15 mouse cellular contexts compared by ENCODE assay signal in the genomic region with DNA sequence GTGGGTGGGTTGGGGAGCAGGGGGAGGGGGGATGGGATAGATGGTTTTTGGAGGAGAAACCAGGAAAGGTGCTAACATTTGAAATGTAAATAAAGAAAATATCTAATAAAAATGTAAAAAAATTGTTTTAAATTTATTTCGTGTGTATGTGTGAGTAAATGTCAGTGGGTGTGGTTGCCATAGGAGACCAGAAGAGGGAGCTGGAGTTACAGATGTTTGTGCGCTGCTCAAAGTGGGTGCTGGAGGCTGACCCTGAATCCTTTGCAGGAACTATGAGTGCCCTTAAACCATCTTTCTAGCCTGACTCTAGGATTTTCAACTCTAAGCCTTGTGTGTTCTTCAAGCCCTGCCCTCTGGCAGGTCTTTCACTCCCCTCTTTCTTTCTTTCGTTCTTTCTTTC. TPM values are rescaled to one million over a fixed set of nuclear protein-coding genes. Genes with fewer than 3 reads are reported as not detected.
DNase-seq lines count a peak whose midpoint lies in the region; ATAC-seq and TF ChIP-seq lines count a peak whose summit lies in the region.
"Had no signal": no experiment of that assay in that cellular context is flagged by ENCODE, and none has a peak within 500 bp of the region (broad histone marks: within the 10 kb centered on the region; RNA-seq: fewer than 3 reads in every experiment).

No protein-coding gene starts in this region.

- peak; percentile 51 for TF ChIP-seq CTCF in lung, postnatal 0 days (IDR thresholded peaks at IDR 0.05)
- 0 out of 2 replicates have a peak, but pooled peaks have one; percentile 9 for TF ChIP-seq CTCF in brain, embryonic 14.5 days (IDR thresholded peaks at IDR 0.05; ENCODE audit: borderline replicate concordance, extremely low read depth, insufficient read depth, insufficient read length)
- TF ChIP-seq CTCF in stomach, postnatal 0 days (IDR thresholded peaks at IDR 0.05; ENCODE audit: low read depth): peak; percentile 47
- TF ChIP-seq CTCF in forebrain, postnatal 0 days (IDR thresholded peaks at IDR 0.05; ENCODE audit: low read depth): no peak

- WGBS in embryonic facial prominence, embryonic 11.5 days: 69% methylated on average over 3 of the region's 3 CpGs
- 64% methylated on average over 3 of the region's 3 CpGs for WGBS in embryonic facial prominence, embryonic 10.5 days
- 75% methylated on average over 3 of the region's 3 CpGs for WGBS in lung, postnatal 0 days
- WGBS in stomach, postnatal 0 days: 69% methylated on average over 3 of the region's 3 CpGs
- 68% methylated on average over 3 of the region's 3 CpGs for WGBS in forebrain, postnatal 0 days

- H3K27ac ChIP-seq in embryonic facial prominence, embryonic 11.5 days (replicated peaks; ENCODE audit: low read depth, low read length): no peak overlapping the region
- no peak overlapping the region for H3K27ac ChIP-seq in embryonic facial prominence, embryonic 10.5 days (replicated peaks)
- no peak overlapping the region for H3K27ac ChIP-seq in lung, postnatal 0 days (ENCODE audit: low read length)
- no peak overlapping the region for H3K27ac ChIP-seq in stomach, postnatal 0 days (replicated peaks)
- H3K27ac ChIP-seq in forebrain, postnatal 0 days (ENCODE audit: low read depth, low read length): no peak overlapping the region
- H3K27ac ChIP-seq: heart, embryonic 10.5 days; hindbrain, embryonic 12.5 days; limb, embryonic 13.5 days; stomach, embryonic 15.5 days had no signal

- H3K4me3 ChIP-seq in embryonic facial prominence, embryonic 11.5 days (ENCODE audit: low read depth, low read length): no peak overlapping the region
- H3K4me3 ChIP-seq in embryonic facial prominence, embryonic 10.5 days: no peak overlapping the region
- H3K4me3 ChIP-seq in lung, postnatal 0 days (ENCODE audit: low read depth, low read length): no peak overlapping the region
- no peak overlapping the region for H3K4me3 ChIP-seq in stomach, postnatal 0 days (ENCODE audit: low read depth, low read length)
- H3K4me3 ChIP-seq in forebrain, postnatal 0 days (ENCODE audit: low read depth, low read length): no peak overlapping the region
- H3K4me3 ChIP-seq: erythroblast, embryonic 14.5 days; heart, embryonic 10.5 days; hindbrain, embryonic 12.5 days; limb, embryonic 13.5 days; stomach, embryonic 15.5 days had no signal

- no peak for ATAC-seq in embryonic facial prominence, embryonic 11.5 days (replicated peaks; ENCODE audit: insufficient number of reproducible peaks, low FRiP score, low TSS enrichment, low read depth)
- ATAC-seq in lung, postnatal 0 days: no peak
- ATAC-seq in stomach, postnatal 0 days (ENCODE audit: low FRiP score, low TSS enrichment): no peak
- no peak for ATAC-seq in forebrain, postnatal 0 days

- no peak overlapping the region for H3K9ac ChIP-seq in embryonic facial prominence, embryonic 11.5 days (replicated peaks; ENCODE audit: low read length)
- no peak overlapping the region for H3K9ac ChIP-seq in lung, postnatal 0 days (replicated peaks; ENCODE audit: low read depth)
- no peak overlapping the region for H3K9ac ChIP-seq in stomach, postnatal 0 days (ENCODE audit: low read length)
- no peak overlapping the region for H3K9ac ChIP-seq in forebrain, postnatal 0 days
- H3K9ac ChIP-seq: hindbrain, embryonic 12.5 days; limb, embryonic 13.5 days; stomach, embryonic 15.5 days had no signal

- no peaks in the 10 kb centered on the region for H3K4me1 ChIP-seq in embryonic facial prominence, embryonic 11.5 days (ENCODE audit: control insufficient read depth, insufficient read depth, low read length)
- no peaks in the 10 kb centered on the region for H3K4me1 ChIP-seq in embryonic facial prominence, embryonic 10.5 days
- H3K4me1 ChIP-seq in lung, postnatal 0 days (ENCODE audit: insufficient read depth, low read depth, low read length): no peaks in the 10 kb centered on the region
- no peaks in the 10 kb centered on the region for H3K4me1 ChIP-seq in stomach, postnatal 0 days (replicated peaks; ENCODE audit: control insufficient read depth, insufficient read depth)
- H3K4me1 ChIP-seq in forebrain, postnatal 0 days (ENCODE audit: insufficient read depth): no peaks in the 10 kb centered on the region
- H3K4me1 ChIP-seq: heart, embryonic 10.5 days; hindbrain, embryonic 12.5 days; limb, embryonic 13.5 days; stomach, embryonic 15.5 days had no signal

- H3K9me3 ChIP-seq in embryonic facial prominence, embryonic 11.5 days (replicated peaks; ENCODE audit: control insufficient read depth, low read length): no peaks in the 10 kb centered on the region
- no peaks in the 10 kb centered on the region for H3K9me3 ChIP-seq in embryonic facial prominence, embryonic 10.5 days
- no peaks in the 10 kb centered on the region for H3K9me3 ChIP-seq in lung, postnatal 0 days (ENCODE audit: low read length)
- no peaks in the 10 kb centered on the region for H3K9me3 ChIP-seq in stomach, postnatal 0 days (ENCODE audit: control insufficient read depth, low read length)
- H3K9me3 ChIP-seq in forebrain, postnatal 0 days (ENCODE audit: low read length): no peaks in the 10 kb centered on the region
- H3K9me3 ChIP-seq: heart, embryonic 10.5 days; hindbrain, embryonic 12.5 days; limb, embryonic 13.5 days; stomach, embryonic 15.5 days had no signal

- DNase-seq in embryonic facial prominence, embryonic 11.5 days (ENCODE audit: low spot score): peak; percentile 6
- no peak for DNase-seq in embryonic facial prominence, embryonic 10.5 days (ENCODE audit: low spot score)
- DNase-seq in lung, postnatal 0 days (ENCODE audit: low spot score): no peak
- DNase-seq in lung, postnatal 10 days: no peak
- no peak for DNase-seq in brain, embryonic 14.5 days (ENCODE audit: low read depth)
- DNase-seq in stomach, postnatal 0 days (ENCODE audit: low spot score): no peak
- DNase-seq in forebrain, postnatal 0 days: no peak
- DNase-seq in MN1 (ENCODE audit: low spot score): no peak
- DNase-seq: cerebellum, postnatal 36 days; layer of hippocampus, adult 9-11 months had no signal

- H3K36me3 ChIP-seq in embryonic facial prominence, embryonic 11.5 days (replicated peaks; ENCODE audit: control insufficient read depth, insufficient read depth, low read depth, low read length): no peaks in the 10 kb centered on the region
- no peaks in the 10 kb centered on the region for H3K36me3 ChIP-seq in embryonic facial prominence, embryonic 10.5 days (replicated peaks)
- no peaks in the 10 kb centered on the region for H3K36me3 ChIP-seq in lung, postnatal 0 days (ENCODE audit: insufficient read depth, low read length)
- H3K36me3 ChIP-seq in stomach, postnatal 0 days (ENCODE audit: control insufficient read depth, insufficient read depth, low read length): no peaks in the 10 kb centered on the region
- no peaks in the 10 kb centered on the region for H3K36me3 ChIP-seq in forebrain, postnatal 0 days (ENCODE audit: insufficient read depth)
- H3K36me3 ChIP-seq: heart, embryonic 10.5 days; hindbrain, embryonic 12.5 days; limb, embryonic 13.5 days; stomach, embryonic 15.5 days had no signal

- no peak for TF ChIP-seq EP300 in lung, postnatal 0 days (IDR thresholded peaks at IDR 0.05)
- no peak for TF ChIP-seq EP300 in stomach, postnatal 0 days (optimal IDR thresholded peaks at IDR 0.05)

- no peaks in the 10 kb centered on the region for H3K27me3 ChIP-seq in embryonic facial prominence, embryonic 11.5 days (ENCODE audit: control insufficient read depth, insufficient read depth, low read length)
- no peaks in the 10 kb centered on the region for H3K27me3 ChIP-seq in embryonic facial prominence, embryonic 10.5 days (replicated peaks; ENCODE audit: low read depth, poor library complexity, severe bottlenecking)
- no peaks in the 10 kb centered on the region for H3K27me3 ChIP-seq in lung, postnatal 0 days (replicated peaks; ENCODE audit: insufficient read depth, low read length)
- H3K27me3 ChIP-seq in stomach, postnatal 0 days (ENCODE audit: control insufficient read depth, insufficient read depth, low read length): no peaks in the 10 kb centered on the region
- no peaks in the 10 kb centered on the region for H3K27me3 ChIP-seq in forebrain, postnatal 0 days (ENCODE audit: insufficient read depth, low read length)
- H3K27me3 ChIP-seq: hindbrain, embryonic 12.5 days; limb, embryonic 13.5 days; stomach, embryonic 15.5 days had no signal

- no peak overlapping the region for H3K4me2 ChIP-seq in embryonic facial prominence, embryonic 11.5 days (ENCODE audit: low read depth, low read length)
- no peak overlapping the region for H3K4me2 ChIP-seq in lung, postnatal 0 days (replicated peaks; ENCODE audit: low read depth, low read length)
- H3K4me2 ChIP-seq in stomach, postnatal 0 days (replicated peaks; ENCODE audit: low read depth): no peak overlapping the region
- no peak overlapping the region for H3K4me2 ChIP-seq in forebrain, postnatal 0 days (ENCODE audit: low read depth)
- H3K4me2 ChIP-seq: hindbrain, embryonic 12.5 days; limb, embryonic 13.5 days; stomach, embryonic 15.5 days had no signal

- TF ChIP-seq POLR2A in brain, embryonic 14.5 days (IDR thresholded peaks at IDR 0.05; ENCODE audit: borderline replicate concordance, extremely low read depth, insufficient read depth, insufficient read length, poor library complexity, severe bottlenecking): no peak

RNA-seq across cellular contexts. Expression of a gene that starts 16.6 kb away (rescaled TPM):
- 0.53 and 0.63 TPM in 2 replicates for polyA plus RNA-seq in embryonic facial prominence, embryonic 11.5 days (2014; fragmentation: Nextera tagmentation; extraction: Ambion mirVana)
- polyA plus RNA-seq in embryonic facial prominence, embryonic 10.5 days (2016; fragmentation: Nextera tagmentation; extraction: Ambion mirVana): 0.71 and 1.0 TPM in 2 replicates
- 3.9 and 4.0 TPM in 2 replicates for polyA plus RNA-seq in lung, postnatal 0 days (2015; fragmentation: Nextera tagmentation; extraction: Ambion mirVana)
- 0.34 TPM in 2 replicates for polyA plus RNA-seq in brain, embryonic 14.5 days (2012; rRNA removed)
- polyA plus RNA-seq in stomach, postnatal 0 days (2015; fragmentation: Nextera tagmentation; extraction: Ambion mirVana): 9.8 and 11.9 TPM in 2 replicates
- 0.23 TPM in 1 of 2 replicates, not detected in the other for total RNA-seq in forebrain, postnatal 0 days (2014; rRNA removed)
- 0.18 and 0.23 TPM in 2 replicates for polyA plus RNA-seq in forebrain, postnatal 0 days (2015; fragmentation: Nextera tagmentation; extraction: Ambion mirVana)
- polyA plus RNA-seq: erythroblast, embryonic 14.5 days had no signal

RNA-seq across cellular contexts. Expression of a gene that starts 20.3 kb away (rescaled TPM):
- 39.2 and 41.2 TPM in 2 replicates for polyA plus RNA-seq in embryonic facial prominence, embryonic 11.5 days (2014; fragmentation: Nextera tagmentation; extraction: Ambion mirVana)
- polyA plus RNA-seq in embryonic facial prominence, embryonic 10.5 days (2016; fragmentation: Nextera tagmentation; extraction: Ambion mirVana): 63.6 and 65.7 TPM in 2 replicates
- 19.1 and 21.9 TPM in 2 replicates for polyA plus RNA-seq in lung, postnatal 0 days (2015; fragmentation: Nextera tagmentation; extraction: Ambion mirVana)
- 29.5 and 31.6 TPM in 2 replicates for polyA plus RNA-seq in brain, embryonic 14.5 days (2012; rRNA removed)
- 20.9 and 21.4 TPM in 2 replicates for polyA plus RNA-seq in stomach, postnatal 0 days (2015; fragmentation: Nextera tagmentation; extraction: Ambion mirVana)
- total RNA-seq in forebrain, postnatal 0 days (2014; rRNA removed): 17.0 and 28.6 TPM in 2 replicates
- polyA plus RNA-seq in forebrain, postnatal 0 days (2015; fragmentation: Nextera tagmentation; extraction: Ambion mirVana): 15.4 and 20.4 TPM in 2 replicates

RNA-seq across cellular contexts. Expression of a gene that starts 20.3 kb away (rescaled TPM):
- polyA plus RNA-seq in embryonic facial prominence, embryonic 11.5 days (2014; fragmentation: Nextera tagmentation; extraction: Ambion mirVana): not detected in 2 replicates
- polyA plus RNA-seq in embryonic facial prominence, embryonic 10.5 days (2016; fragmentation: Nextera tagmentation; extraction: Ambion mirVana): 0.52 TPM in 1 of 2 replicates, not detected in the other
- 1.6 and 2.5 TPM in 2 replicates for polyA plus RNA-seq in lung, postnatal 0 days (2015; fragmentation: Nextera tagmentation; extraction: Ambion mirVana)
- not detected in 2 replicates for polyA plus RNA-seq in brain, embryonic 14.5 days (2012; rRNA removed)
- 2.4 and 2.5 TPM in 2 replicates for polyA plus RNA-seq in stomach, postnatal 0 days (2015; fragmentation: Nextera tagmentation; extraction: Ambion mirVana)
- not detected in 2 replicates for total RNA-seq in forebrain, postnatal 0 days (2014; rRNA removed)
- 0.84 and 2.3 TPM in 2 replicates for polyA plus RNA-seq in forebrain, postnatal 0 days (2015; fragmentation: Nextera tagmentation; extraction: Ambion mirVana)
- polyA plus RNA-seq: heart, embryonic 10.5 days; limb, embryonic 13.5 days had no signal
